Mouse (Mus musculus) heart, embryonic 14.5 days (tissue): ENCODE measurements around the gene Ttc28. TPM values are rescaled to one million over a fixed set of nuclear protein-coding genes. Genes with fewer than 3 reads are reported as not detected.

Source experiments
- ATAC-seq: fragments of 200-750 bp; cut with Nextera tagmentation; 2 replicates; pipeline ENCODE4 v1.8.0; 2017; ENCODE audit warnings: low read depth, moderate TSS enrichment; ENCODE audit not compliant: insufficient number of reproducible peaks, insufficient read depth, low FRiP score
- H3K27ac ChIP-seq, 2 experiments: fragments of 200-500 bp in 1 of 2; fragments of 300-500 bp in 1 of 2; sonication (generic) in 1 of 2; replicated peaks in 1 of 2; 2 replicates each; pipeline ENCODE4 v1.5.1; 2012 to 2014; ENCODE audit warnings: low read depth in 2 of 2, low read length in 2 of 2, control low read depth in 1 of 2, mild to moderate bottlenecking in 1 of 2, mixed read lengths in 1 of 2; ENCODE audit not compliant: control insufficient read depth in 1 of 2, insufficient read depth in 1 of 2
- H3K27me3 ChIP-seq: fragments of 300-500 bp; sonication (generic); 2 replicates; pipeline ENCODE4 v1.6.1; 2014; ENCODE audit warnings: mild to moderate bottlenecking, low read length, control low read depth; ENCODE audit not compliant: control insufficient read depth, insufficient read depth
- H3K36me3 ChIP-seq: fragments of 300-500 bp; sonication (generic); 2 replicates; pipeline ENCODE4 v1.6.1; 2014; ENCODE audit warnings: mild to moderate bottlenecking, control low read depth, low read length, mixed read lengths; ENCODE audit not compliant: control insufficient read depth, insufficient read depth
- H3K4me1 ChIP-seq, 2 experiments: fragments of 200-500 bp in 1 of 2; fragments of 300-500 bp in 1 of 2; sonication (generic) in 1 of 2; 2 replicates each; pipeline ENCODE4 v1.6.1; 2012 to 2014; ENCODE audit warnings: low read length in 2 of 2, control low read depth in 1 of 2, mixed read lengths in 1 of 2; ENCODE audit not compliant: control insufficient read depth in 2 of 2, insufficient read depth in 2 of 2
- H3K4me2 ChIP-seq: fragments of 300-500 bp; sonication (generic); 2 replicates; pipeline ENCODE4 v1.6.1; 2014; ENCODE audit warnings: mild to moderate bottlenecking, low read length
- H3K4me3 ChIP-seq, 2 experiments: fragments of 200-500 bp in 1 of 2; fragments of 300-500 bp in 1 of 2; sonication (generic) in 1 of 2; 2 replicates each; pipeline ENCODE4 v1.5.1; 2012 to 2014; ENCODE audit warnings: low read length in 2 of 2, mild to moderate bottlenecking in 2 of 2, control low read depth in 1 of 2, low read depth in 1 of 2, moderate library complexity in 1 of 2; ENCODE audit not compliant: control insufficient read depth in 1 of 2, insufficient read depth in 1 of 2
- H3K9ac ChIP-seq: fragments of 300-500 bp; sonication (generic); 2 replicates; pipeline ENCODE4 v1.6.1; 2014; ENCODE audit warnings: mild to moderate bottlenecking, low read length
- H3K9me3 ChIP-seq: fragments of 300-500 bp; sonication (generic); 2 replicates; pipeline ENCODE4 v1.6.1; 2016; ENCODE audit warnings: low read length, control low read depth; ENCODE audit not compliant: control insufficient read depth
- WGBS: fragments of 180-500 bp; shearing (Covaris S2); extraction: QIAGEN DNeasy Blood & Tissue Kit; methylation state at CpG from one replicate; pipeline ENCODE4 v1.1.7; 2014; 5-methylcytosine and 5-hydroxymethylcytosine counted together
- polyA plus RNA-seq: library from polyadenylated mRNA; unstranded; fragments of >200 nt; fragmentation: Nextera tagmentation; extraction: Ambion mirVana; gene quantifications from 2 replicates; pipeline ENCODE4 v1.2.1, GENCODE M21; 2014

Gene Ttc28
- polyA plus RNA-seq, 1 experiment from 2014 or later: 9.0 TPM

- H3K4me2 ChIP-seq: no peak overlapping the region
- H3K36me3 ChIP-seq: 0 out of 2 replicates have a peak, but pooled peaks cover 14% of the 10 kb centered on the region
- 77% methylated on average over 7 of the region's 7 CpGs for WGBS
- H3K27me3 ChIP-seq: no peaks in the 10 kb centered on the region
- H3K27ac ChIP-seq: no peak overlapping the region
- no peak overlapping the region for H3K4me3 ChIP-seq
- no peak for ATAC-seq
- peaks cover 2 to 11% of the 10 kb centered on the region in 2 experiments; a peak in 3 of 4 replicates for H3K4me1 ChIP-seq
- no peak overlapping the region for H3K9ac ChIP-seq
- no peaks in the 10 kb centered on the region for H3K9me3 ChIP-seq
These were observed 301.8 kb downstream of the Ttc28 start for GRCm38 (mm10) chr5:111181204-111181912.

- Histone ChIP-seq H3K9ac (no peak overlapping the region), H3K27ac (no peak overlapping the region), H3K4me3 (no peak overlapping the region), H3K4me1 (peaks cover 0 to 3% of the 10 kb centered on the region in 2 experiments; a peak in 2 of 4 replicates), H3K36me3 (0 out of 2 replicates have a peak, but pooled peaks cover 14% of the 10 kb centered on the region), H3K4me2 (no peak overlapping the region), H3K9me3 (no peaks in the 10 kb centered on the region), H3K27me3 (no peaks in the 10 kb centered on the region)
- 43% methylated on average over 11 of the region's 11 CpGs for WGBS
- ATAC-seq: no peak; the same call in 1 of the 2 replicates
These were observed 307.0 kb downstream of the Ttc28 start for GRCm38 (mm10) chr5:111186600-111186999.

GRCm38 (mm10) chr5:111191972-111192371 lies 312.4 kb downstream of the Ttc28 start:
- 89% methylated on average over 9 of the region's 9 CpGs for WGBS
- no peak for ATAC-seq

GRCm38 (mm10) chr5:111194829-111195228 lies 315.2 kb downstream of the Ttc28 start:
- H3K4me1 ChIP-seq: peaks cover 0 to 3% of the 10 kb centered on the region in 2 experiments; a peak in 2 of 4 replicates
- H3K27ac ChIP-seq: no peak overlapping the region
- H3K4me2 ChIP-seq: no peak overlapping the region
- no peaks in the 10 kb centered on the region; the same call in 1 of the 2 replicates for H3K27me3 ChIP-seq
- whole genome bisulfite sequencing: 77% methylated on average over 2 of the region's 2 CpGs
- H3K4me3 ChIP-seq: no peak overlapping the region
- no peak for ATAC-seq
- no peak overlapping the region for H3K9ac ChIP-seq
- no peaks in the 10 kb centered on the region for H3K36me3 ChIP-seq
- no peaks in the 10 kb centered on the region for H3K9me3 ChIP-seq

More at GRCm38 (mm10) chr5:111191972-111192371, 312.4 kb downstream of the Ttc28 start:
- Histone ChIP-seq H3K4me1 (peaks cover 0 to 3% of the 10 kb centered on the region in 2 experiments; a peak in 2 of 4 replicates), H3K27me3 (no peaks in the 10 kb centered on the region; the same call in 1 of the 2 replicates), H3K4me3 (no peak overlapping the region), H3K36me3 (no peaks in the 10 kb centered on the region), H3K9ac (no peak overlapping the region), H3K4me2 (no peak overlapping the region), H3K27ac (no peak overlapping the region), H3K9me3 (no peaks in the 10 kb centered on the region)

GRCm38 (mm10) chr5:111195488-111196485 lies 316.2 kb downstream of the Ttc28 start:
- Histone ChIP-seq H3K9ac (no peak overlapping the region), H3K4me2 (no peak overlapping the region), H3K36me3 (no peaks in the 10 kb centered on the region), H3K9me3 (no peaks in the 10 kb centered on the region), H3K4me1 (no peaks in the 10 kb centered on the region; a peak in 1 of 4 replicates), H3K27ac (no peak overlapping the region), H3K27me3 (no peaks in the 10 kb centered on the region; the same call in 1 of the 2 replicates), H3K4me3 (no peak overlapping the region)
- whole genome bisulfite sequencing: 63% methylated on average over 11 of the region's 11 CpGs
- ATAC-seq: no peak

GRCm38 (mm10) chr5:111197727-111198126 lies 318.1 kb downstream of the Ttc28 start:
- Histone ChIP-seq H3K4me2 (no peak overlapping the region), H3K36me3 (no peaks in the 10 kb centered on the region), H3K27ac (no peak overlapping the region), H3K4me1 (no peaks in the 10 kb centered on the region; a peak in 1 of 4 replicates), H3K27me3 (no peaks in the 10 kb centered on the region), H3K9ac (no peak overlapping the region), H3K9me3 (no peaks in the 10 kb centered on the region), H3K4me3 (no peak overlapping the region)
- WGBS: 52% methylated on average over 15 of the region's 15 CpGs
- ATAC-seq: no peak

GRCm38 (mm10) chr5:111200167-111200840 lies 320.7 kb downstream of the Ttc28 start:
- H3K27ac ChIP-seq: no peak overlapping the region
- no peaks in the 10 kb centered on the region for H3K9me3 ChIP-seq
- no peaks in the 10 kb centered on the region; a peak in 1 of 4 replicates for H3K4me1 ChIP-seq
- no peak for ATAC-seq
- no peak overlapping the region for H3K9ac ChIP-seq
- no peak overlapping the region for H3K4me2 ChIP-seq
- no peaks in the 10 kb centered on the region for H3K36me3 ChIP-seq
- H3K27me3 ChIP-seq: no peaks in the 10 kb centered on the region
- no peak overlapping the region for H3K4me3 ChIP-seq
- WGBS: 56% methylated on average over 15 of the region's 15 CpGs
